Mouse (Mus musculus): ENCODE data around the gene 1110008L16Rik. TPM values are rescaled to one million over a fixed set of nuclear protein-coding genes. Genes with fewer than 3 reads are reported as not detected.

Gene 1110008L16Rik
- 2.4 and 2.9 TPM in 2 replicates for total RNA-seq (2023)

DNA sequence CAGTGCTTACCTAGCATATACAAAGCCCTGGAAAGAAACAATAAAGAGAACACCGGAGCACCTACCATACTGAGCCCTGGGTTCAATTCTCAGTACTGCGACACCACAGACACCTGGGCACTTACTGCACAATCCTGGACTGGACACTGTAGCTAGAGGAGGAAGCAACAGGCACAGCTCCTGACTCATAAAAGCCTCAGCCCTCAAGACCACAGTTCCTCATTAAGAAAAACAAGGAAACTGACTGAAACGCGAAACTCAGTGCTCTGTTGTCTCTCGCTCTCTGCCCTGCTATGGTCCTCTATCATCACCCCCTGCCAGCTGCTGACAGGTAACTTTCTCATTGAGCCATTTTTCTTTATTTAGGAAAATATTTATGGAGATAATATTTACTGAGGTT, at the start of gene 1110008L16Rik:
Gene 1110008L16Rik, plus strand, starts transcription at position 242 of the 400 bp plus-strand sequence.

DNA sequence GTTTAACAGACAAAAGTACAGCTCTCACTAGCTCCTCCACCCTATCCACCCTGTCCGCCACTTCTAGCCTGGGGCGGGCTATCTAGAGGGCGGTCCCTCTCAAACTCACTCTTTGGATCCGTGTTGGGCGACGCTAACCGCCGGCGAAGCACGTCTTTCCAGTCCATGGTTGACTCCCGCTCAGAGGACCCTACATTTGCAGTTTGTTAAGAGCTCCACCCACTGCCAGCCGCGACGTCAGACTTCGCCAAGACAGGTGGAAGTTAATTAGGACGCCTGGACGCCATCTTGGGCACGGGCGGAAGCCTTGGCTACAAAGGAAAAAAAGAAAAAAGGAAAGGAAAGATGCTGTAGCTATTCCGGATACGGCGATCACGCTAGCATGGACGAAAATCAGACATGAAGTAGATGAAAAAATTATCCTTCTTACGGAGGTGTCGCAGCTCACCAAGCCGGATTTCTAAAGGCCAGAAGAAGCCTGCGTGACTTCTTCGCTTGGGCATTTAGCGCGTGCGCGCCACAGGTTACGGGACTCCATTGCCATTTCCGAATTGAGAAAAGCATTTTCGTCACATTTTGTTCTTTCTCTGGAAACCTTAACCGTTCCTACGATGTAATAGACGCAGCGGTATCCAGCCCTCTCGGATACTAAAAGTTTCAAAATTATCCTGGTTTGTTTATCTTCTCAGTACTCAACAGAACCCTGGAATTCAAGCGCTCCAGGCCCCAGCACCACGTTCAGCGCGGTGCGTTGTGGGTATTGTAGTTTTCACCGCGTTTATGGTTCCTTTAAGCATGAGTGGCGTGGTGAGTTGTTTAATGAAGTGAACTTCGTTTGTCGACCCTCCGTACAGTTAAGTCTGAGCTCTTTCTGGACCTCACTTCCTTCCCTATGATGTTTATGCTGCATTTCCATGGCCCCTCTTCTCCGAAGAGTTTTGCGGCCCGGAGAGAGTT, 3.4 kb downstream of the 1110008L16Rik start, which contains the start of gene Ppp2r3c:
Gene Ppp2r3c, minus strand, starts transcription at position 514 of the 957 bp plus-strand sequence.

DNA sequence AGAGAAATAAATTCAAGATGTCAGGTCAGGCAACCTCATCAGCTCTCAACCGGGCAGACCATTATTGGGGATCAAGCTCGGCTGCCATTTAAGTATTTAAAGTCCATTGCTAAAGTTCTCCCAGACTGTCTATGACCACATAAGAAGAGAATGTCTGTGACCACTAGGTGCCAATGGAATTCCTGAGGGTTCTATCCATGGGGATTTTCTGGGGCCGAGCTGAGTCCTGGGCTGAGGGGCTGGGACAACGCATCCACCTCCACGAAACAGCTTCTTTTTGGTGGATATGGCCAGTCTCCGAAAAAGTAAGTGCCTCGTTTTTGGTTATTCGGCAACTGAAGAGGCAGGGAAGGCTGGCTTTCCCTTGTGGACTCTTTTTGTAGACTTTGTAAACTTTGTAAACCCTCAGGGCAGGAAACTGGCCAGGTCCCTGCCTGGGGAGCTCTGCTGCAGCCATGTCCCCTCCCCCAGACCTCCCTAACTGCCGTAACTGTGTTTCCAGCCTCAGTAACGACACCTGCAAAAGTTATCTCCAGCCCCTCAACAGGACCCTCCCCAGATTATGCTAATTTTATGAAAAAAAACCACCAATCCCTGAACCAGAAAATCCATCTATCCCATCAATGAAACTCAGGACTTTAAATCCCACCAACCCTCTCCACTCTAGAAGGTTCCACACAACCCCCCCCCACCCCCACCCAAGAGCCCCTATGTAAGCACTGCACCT, 84.8 kb downstream of the 1110008L16Rik start, which contains the start of gene Psma6:
Gene Psma6, plus strand, starts transcription at position 200 of the 727 bp plus-strand sequence.

Other genes with a start within 250 kb of the 1110008L16Rik start
- gene 2700097O09Rik, start 219.5 kb upstream of the 1110008L16Rik start, total RNA-seq (2023), result 1.5 and 2.9 TPM in 2 replicates
- 41.7 and 57.1 TPM in 2 replicates for gene Srp54a, start 219.3 kb upstream of the 1110008L16Rik start, total RNA-seq (2023)
- 3.7 and 4.2 TPM in 2 replicates for gene Fam177a, start 175.1 kb upstream of the 1110008L16Rik start, total RNA-seq (2023)
- gene Srp54b, start 144.5 kb upstream of the 1110008L16Rik start, total RNA-seq (2023), result 23.9 and 33.9 TPM in 2 replicates
- gene 1700047I17Rik2, start 100.0 kb upstream of the 1110008L16Rik start, total RNA-seq (2023), result 5.3 and 5.7 TPM in 2 replicates
- 12.2 and 12.4 TPM in 2 replicates for gene Srp54c, start 69.4 kb upstream of the 1110008L16Rik start, total RNA-seq (2023)
- 16.0 and 17.5 TPM in 2 replicates for gene Ppp2r3c, start 3.4 kb downstream of the 1110008L16Rik start, total RNA-seq (2023)
- 90.2 and 91.7 TPM in 2 replicates for gene Psma6, start 84.6 kb downstream of the 1110008L16Rik start, total RNA-seq (2023)
- 860 and 1,006 TPM in 2 replicates for gene Nfkbia, start 193.1 kb downstream of the 1110008L16Rik start, total RNA-seq (2023)